Mouse (Mus musculus) bone marrow macrophage, adult 2 months (primary cell): Measurements from ENCODE around the gene Map3k13.

Experiments
- CTCF ChIP-seq: IDR thresholded peaks from 2 replicates; pipeline ENCODE4 v1.5.1; 2012; ENCODE audit warnings: low read depth, mild to moderate bottlenecking, low read length, moderate library complexity
- POLR2A ChIP-seq: IDR thresholded peaks from 2 replicates; pipeline ENCODE4 v1.6.1; 2012; ENCODE audit warnings: mild to moderate bottlenecking, low read depth, low read length, borderline replicate concordance

DNA sequence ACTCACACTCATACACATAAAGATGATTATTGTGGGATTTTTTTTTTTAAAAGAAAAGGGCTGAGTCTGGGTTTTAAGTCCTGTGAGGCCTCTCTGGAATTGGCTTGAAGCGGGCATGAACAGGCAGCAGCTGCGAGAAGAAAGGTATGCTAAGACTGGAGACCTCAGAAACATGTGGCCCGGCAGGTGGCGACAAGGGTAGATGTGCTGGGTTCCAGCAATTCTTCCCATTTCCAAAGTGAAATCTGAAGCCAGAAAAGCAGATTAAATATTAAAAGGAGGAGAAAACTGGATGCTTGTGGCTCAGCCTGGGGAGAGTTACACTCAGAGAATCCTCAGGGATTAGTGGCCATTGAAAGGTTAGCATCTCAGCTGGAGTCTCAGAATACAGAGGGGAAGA, 177.3 kb downstream of the Map3k13 start:
- no peak for TF ChIP-seq POLR2A
- TF ChIP-seq CTCF: no peak
